Mouse (Mus musculus) stomach, adult 2 months (tissue): ENCODE data around the gene Smyd5. TPM values are rescaled to one million over a fixed set of nuclear protein-coding genes. Genes with fewer than 3 reads are reported as not detected.

Experiments
- polyA plus RNA-seq: library from polyadenylated mRNA; depleted of rRNA; stranded (reverse); fragments of >200 nt; gene quantifications from 2 replicates; pipeline ENCODE4 v1.2.3, GENCODE M21; 2012; rRNA removed

Gene Smyd5
- 5.4 and 6.2 TPM in 2 replicates for polyA plus RNA-seq

GRCm38 (mm10) chr6:85431842-85432431 is at the start of gene Smyd5:
TSS of gene Smyd5 (plus strand) at chr6:85431989.

GRCm38 (mm10) chr6:85423836-85424379 is 7.9 kb upstream of the Smyd5 start, which contains the start of gene Noto:
TSS of gene Noto (plus strand) at chr6:85423886.

GRCm38 (mm10) chr6:85450697-85451663 is 19.2 kb downstream of the Smyd5 start, which contains the start of gene Cct7:
TSS of gene Cct7 (plus strand) at chr6:85451514.

GRCm38 (mm10) chr6:85451664-85452410 is 20.0 kb downstream of the Smyd5 start, which contains the start of gene Pradc1:
TSS of gene Pradc1 (minus strand) at chr6:85451970.

Other genes starting within 250 kb of the Smyd5 start
- not detected in 2 replicates for gene Emx1, start 244.6 kb upstream of the Smyd5 start, polyA plus RNA-seq
- gene Sfxn5, start 98.6 kb upstream of the Smyd5 start, polyA plus RNA-seq: 2.5 and 3.8 TPM in 2 replicates
- 5.4 and 7.6 TPM in 2 replicates for gene Rab11fip5, start 57.4 kb upstream of the Smyd5 start, polyA plus RNA-seq
- not detected in 2 replicates for gene Noto, start 8.1 kb upstream of the Smyd5 start, polyA plus RNA-seq
- 30.9 and 37.1 TPM in 2 replicates for gene Cct7, start 19.5 kb downstream of the Smyd5 start, polyA plus RNA-seq
- gene Pradc1, start 20.0 kb downstream of the Smyd5 start, polyA plus RNA-seq: 13.6 and 15.3 TPM in 2 replicates
- gene Fbxo41, start 71.0 kb downstream of the Smyd5 start, polyA plus RNA-seq: 0.19 and 0.28 TPM in 2 replicates
- not detected in 2 replicates for gene Egr4, start 81.6 kb downstream of the Smyd5 start, polyA plus RNA-seq
- gene Alms1, start 155.5 kb downstream of the Smyd5 start, polyA plus RNA-seq: 0.03 and 0.10 TPM in 2 replicates